Mouse (Mus musculus) neural tube, embryonic 11.5 days (tissue): ENCODE results near the gene Nek3. TPM values are rescaled to one million over a fixed set of nuclear protein-coding genes. Genes with fewer than 3 reads are reported as not detected.

Source experiments
- ATAC-seq: fragments of 200-750 bp; cut with Nextera tagmentation; 2 replicates; pipeline ENCODE4 v1.8.0; 2017; ENCODE audit warnings: moderate number of reproducible peaks, mild to moderate bottlenecking, moderate TSS enrichment, moderate library complexity; ENCODE audit not compliant: insufficient read depth, low FRiP score, low TSS enrichment
- DNase-seq: peaks from one replicate; pipeline ENCODE4 v3.0.0-alpha.2; 2015; ENCODE audit warnings: low spot score
- H3K27ac ChIP-seq: fragments of 300-500 bp; sonication (generic); 2 replicates; pipeline ENCODE4 v1.5.1; 2014; ENCODE audit warnings: low read depth, mild to moderate bottlenecking, low read length
- H3K27me3 ChIP-seq: fragments of 300-500 bp; sonication (generic); 2 replicates; pipeline ENCODE4 v1.6.1; 2014; ENCODE audit warnings: mild to moderate bottlenecking, low read length, mixed read lengths; ENCODE audit not compliant: control insufficient read depth, insufficient read depth
- H3K36me3 ChIP-seq: fragments of 300-500 bp; sonication (generic); 2 replicates; pipeline ENCODE4 v1.6.1; 2014; ENCODE audit warnings: mild to moderate bottlenecking, low read length, moderate library complexity, mixed read lengths; ENCODE audit not compliant: control insufficient read depth, insufficient read depth
- H3K4me1 ChIP-seq: fragments of 300-500 bp; sonication (generic); 2 replicates; pipeline ENCODE4 v1.6.1; 2014; ENCODE audit warnings: low read length, mixed read lengths; ENCODE audit not compliant: control insufficient read depth, insufficient read depth
- H3K4me2 ChIP-seq: fragments of 300-500 bp; sonication (generic); 2 replicates; pipeline ENCODE4 v1.6.1; 2014; ENCODE audit warnings: low read depth, mild to moderate bottlenecking, moderate library complexity
- H3K4me3 ChIP-seq: fragments of 300-500 bp; sonication (generic); 2 replicates; pipeline ENCODE4 v1.5.1; 2014; ENCODE audit warnings: low read depth, low read length
- H3K9ac ChIP-seq: fragments of 300-500 bp; sonication (generic); 2 replicates; pipeline ENCODE4 v1.6.1; 2014; ENCODE audit warnings: mild to moderate bottlenecking, low read length
- H3K9me3 ChIP-seq: fragments of 300-500 bp; sonication (generic); 2 replicates; pipeline ENCODE4 v1.6.1; 2016; ENCODE audit warnings: low read length; ENCODE audit not compliant: control insufficient read depth
- WGBS: fragments of 180-500 bp; shearing (Covaris S2); extraction: QIAGEN DNeasy Blood & Tissue Kit; methylation state at CpG from one replicate; pipeline ENCODE4 v1.1.7; 2014; 5-methylcytosine and 5-hydroxymethylcytosine counted together
- polyA plus RNA-seq: library from polyadenylated mRNA; unstranded; fragments of >200 nt; fragmentation: Nextera tagmentation; extraction: Ambion mirVana; gene quantifications from 2 replicates; pipeline ENCODE4 v1.2.1, GENCODE M21; 2014

Gene Nek3
- polyA plus RNA-seq, 1 experiment from 2014 or later, result 7.4 TPM

DNA sequence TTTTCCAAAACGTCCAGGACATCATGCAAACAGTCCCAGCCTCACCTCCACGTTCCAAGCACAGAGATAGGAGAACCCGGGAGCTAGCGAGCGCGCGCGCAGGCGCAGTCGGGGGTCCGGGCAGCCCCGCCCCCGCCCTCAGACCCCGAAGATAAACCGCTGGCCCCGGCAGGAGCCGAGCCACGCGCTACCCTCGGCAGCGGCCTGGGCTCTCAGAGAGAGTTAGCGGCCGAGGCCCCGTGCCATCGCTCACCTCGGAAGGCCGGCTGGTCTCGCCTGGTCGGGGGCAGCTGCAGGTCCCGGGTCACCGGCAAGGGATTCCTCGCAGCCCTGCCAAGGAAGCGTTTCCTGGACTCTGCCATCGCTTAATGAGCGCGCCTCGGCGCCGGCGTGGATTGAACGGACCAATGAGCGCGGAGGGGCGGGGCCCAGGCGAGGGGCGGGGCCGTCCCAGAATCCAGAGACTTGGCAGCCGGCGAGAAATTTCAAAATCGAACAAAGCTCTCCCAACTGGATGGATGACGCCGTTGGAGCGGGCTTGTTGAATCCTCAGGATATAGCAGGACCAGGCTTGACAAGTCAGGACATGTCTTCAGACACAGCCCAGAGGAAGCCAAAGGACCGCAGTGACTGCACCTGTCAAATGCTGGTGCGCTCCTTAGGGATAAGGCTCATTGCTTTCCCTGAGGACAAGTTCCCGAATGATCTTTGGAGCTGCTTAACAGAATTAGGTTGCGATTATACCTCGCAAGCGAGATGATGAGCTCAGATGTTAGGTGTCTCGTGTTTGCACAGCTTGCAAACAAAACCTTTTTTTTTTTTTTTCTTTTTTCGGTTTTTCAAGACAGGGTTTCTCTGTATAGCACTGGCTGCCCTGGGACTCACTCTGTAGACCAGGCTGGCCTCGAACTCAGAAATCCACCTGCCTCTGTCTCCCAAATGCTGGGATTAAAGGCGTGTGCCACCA is 19.5 kb upstream of the Nek3 start, which contains the start of gene Ckap2:
TSS of gene Ckap2 (minus strand) at position 389 of the 967 bp plus-strand sequence.
- Histone ChIP-seq H3K27me3 (no peaks in the 10 kb centered on the region), H3K4me1 (0 out of 2 replicates have a peak, but pooled peaks cover 2% of the 10 kb centered on the region), H3K36me3 (no peaks in the 10 kb centered on the region), H3K4me3 (peak within 1 kb of the TSS; percentile 76), H3K9me3 (no peaks in the 10 kb centered on the region), H3K27ac (peak within 1 kb of the TSS; percentile 74), H3K4me2 (peak within 1 kb of the TSS; percentile 64), H3K9ac (peak within 1 kb of the TSS; percentile 70)
- ATAC-seq (peak; percentile 96), DNase-seq (peak; percentile 95)
- WGBS, result 3% methylated on average over 63 of the region's 63 CpGs

DNA sequence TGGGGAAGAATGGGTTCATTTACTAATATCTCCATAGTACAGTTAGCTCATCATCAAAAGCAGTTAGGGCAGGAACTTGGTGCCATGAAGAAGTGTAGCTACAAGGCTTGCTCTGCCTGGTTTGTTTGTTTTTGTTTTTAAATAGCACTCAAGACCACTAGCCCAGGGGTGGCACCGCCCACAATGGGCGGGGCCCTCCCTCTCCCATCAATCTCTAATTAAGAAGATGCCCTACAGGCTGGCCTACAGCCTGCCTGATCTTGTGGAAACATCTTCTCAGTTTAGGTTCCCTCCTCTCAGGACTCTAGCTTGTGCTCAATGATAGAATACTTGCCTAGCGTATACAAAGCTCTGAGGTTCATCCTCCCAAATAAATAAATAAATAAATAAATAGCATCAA is 18.6 kb upstream of the Nek3 start:
- no peaks in the 10 kb centered on the region for H3K36me3 ChIP-seq
- H3K27ac ChIP-seq, result no peak overlapping the region
- no peaks in the 10 kb centered on the region for H3K9me3 ChIP-seq
- H3K4me3 ChIP-seq, result peak overlapping the region; percentile 76
- 0 out of 2 replicates have a peak, but pooled peaks cover 2% of the 10 kb centered on the region for H3K4me1 ChIP-seq
- ATAC-seq (peak; percentile 48), DNase-seq (peak; percentile 63)
- peak overlapping the region; percentile 64 for H3K4me2 ChIP-seq
- H3K9ac ChIP-seq, result peak overlapping the region; percentile 70
- WGBS, result under 1% methylated on average over 3 of the region's 3 CpGs
- H3K27me3 ChIP-seq, result no peaks in the 10 kb centered on the region

DNA sequence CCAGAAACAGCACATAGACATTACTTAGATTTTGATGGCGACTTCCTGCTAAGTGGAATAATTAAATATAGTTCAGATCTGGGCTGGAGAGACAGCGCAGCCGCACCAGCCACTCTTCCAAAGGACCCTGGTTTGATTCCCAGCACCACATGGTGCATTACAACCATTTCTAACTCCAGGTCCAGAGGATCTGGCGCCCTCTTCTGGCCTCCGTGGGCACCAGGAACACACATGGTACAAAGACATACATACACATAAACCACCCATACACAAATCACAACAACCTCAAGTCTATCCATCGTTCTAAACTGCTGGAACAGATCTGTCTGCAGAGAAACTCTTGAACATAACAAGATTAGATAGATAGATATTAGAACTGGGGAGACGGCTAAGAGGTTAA is 9.7 kb upstream of the Nek3 start:
- H3K9ac ChIP-seq, result no peak overlapping the region
- ATAC-seq (no peak), DNase-seq (no peak)
- H3K36me3 ChIP-seq, result peaks cover 13% of the 10 kb centered on the region
- no peaks in the 10 kb centered on the region for H3K4me1 ChIP-seq
- no peak overlapping the region for H3K27ac ChIP-seq
- 0 out of 2 replicates have a peak, but pooled peaks cover 5% of the 10 kb centered on the region for H3K9me3 ChIP-seq
- 94% methylated on average over 7 of the region's 7 CpGs for WGBS
- no peak overlapping the region for H3K4me2 ChIP-seq
- no peaks in the 10 kb centered on the region for H3K27me3 ChIP-seq
- no peak overlapping the region for H3K4me3 ChIP-seq

DNA sequence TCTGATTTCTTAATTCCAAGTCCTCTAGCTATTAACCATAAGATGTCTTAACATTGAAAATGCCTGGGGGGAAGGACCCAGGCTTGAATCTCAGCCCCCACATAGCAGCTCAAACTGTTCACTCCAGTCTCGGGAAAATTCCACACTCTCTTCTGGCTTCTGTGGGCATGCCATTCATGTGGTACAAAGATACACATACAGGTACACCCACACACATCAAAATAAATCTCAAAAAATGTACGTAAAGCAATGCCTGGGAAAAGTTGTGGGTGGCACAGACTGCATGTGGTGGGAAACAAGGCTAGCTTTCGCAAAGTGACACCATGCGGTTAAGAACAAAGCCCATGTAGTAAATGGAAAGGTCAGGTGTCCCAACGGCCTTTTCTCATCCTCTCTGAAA is 2.9 kb upstream of the Nek3 start:
- Histone ChIP-seq H3K4me3 (no peak overlapping the region), H3K9ac (no peak overlapping the region), H3K36me3 (peaks cover 2% of the 10 kb centered on the region; the same call in 1 of the 2 replicates), H3K27ac (no peak overlapping the region), H3K4me1 (no peaks in the 10 kb centered on the region), H3K27me3 (no peaks in the 10 kb centered on the region), H3K4me2 (no peak overlapping the region), H3K9me3 (no peaks in the 10 kb centered on the region)
- 91% methylated on average over 5 of the region's 5 CpGs for WGBS
- DNase-seq (no peak), ATAC-seq (no peak)

DNA sequence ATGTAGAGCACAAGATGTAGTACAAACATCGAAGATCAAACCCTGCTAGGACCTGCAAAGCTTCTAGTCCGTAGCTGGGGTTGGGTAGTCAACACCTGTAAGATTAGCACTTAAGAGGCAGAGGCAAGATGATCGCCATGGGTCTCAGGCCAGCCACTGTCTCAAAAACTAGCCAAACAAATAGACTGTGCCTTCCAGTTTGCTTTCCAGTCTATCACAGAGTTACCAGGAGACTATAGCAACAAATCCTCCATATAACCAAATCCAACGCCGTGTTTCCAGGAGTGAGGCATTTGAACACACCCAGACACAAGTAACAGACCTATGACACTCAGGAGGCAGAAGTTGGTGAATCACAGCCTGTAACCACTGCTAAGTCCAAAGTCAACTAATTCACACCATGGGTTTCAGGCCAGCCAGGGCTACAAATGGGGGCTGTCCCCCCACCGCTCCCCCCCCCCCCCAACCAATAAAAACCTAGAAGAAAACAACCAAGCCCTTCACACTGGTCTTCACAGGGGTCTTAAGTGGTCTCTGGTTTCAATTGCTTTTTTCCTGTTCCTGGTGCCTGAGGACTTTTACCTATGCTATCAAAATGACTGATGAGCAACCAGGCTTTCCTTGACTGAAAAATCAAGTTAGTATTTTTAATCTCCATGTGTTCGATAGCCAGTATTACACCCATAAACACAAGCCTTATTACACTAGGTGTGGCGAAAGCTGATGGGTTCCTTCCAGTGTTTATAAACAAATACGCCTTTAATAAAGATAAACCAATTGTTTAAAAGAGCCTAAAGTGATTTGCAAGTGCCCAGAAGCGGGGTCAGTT is 770 bp downstream of the Nek3 start:
- H3K27me3 ChIP-seq, result no peaks in the 10 kb centered on the region
- peak overlapping the region; percentile 66 for H3K9ac ChIP-seq
- H3K36me3 ChIP-seq, result peaks cover 2% of the 10 kb centered on the region; the same call in 1 of the 2 replicates
- no peaks in the 10 kb centered on the region for H3K4me1 ChIP-seq
- peak overlapping the region; percentile 52 for H3K4me3 ChIP-seq
- 50% methylated on average over 10 of the region's 10 CpGs for WGBS
- H3K9me3 ChIP-seq, result no peaks in the 10 kb centered on the region
- no peak for DNase-seq
- H3K4me2 ChIP-seq, result peak overlapping the region; percentile 33
- ATAC-seq, result peak; percentile 39
- no peak overlapping the region for H3K27ac ChIP-seq

DNA sequence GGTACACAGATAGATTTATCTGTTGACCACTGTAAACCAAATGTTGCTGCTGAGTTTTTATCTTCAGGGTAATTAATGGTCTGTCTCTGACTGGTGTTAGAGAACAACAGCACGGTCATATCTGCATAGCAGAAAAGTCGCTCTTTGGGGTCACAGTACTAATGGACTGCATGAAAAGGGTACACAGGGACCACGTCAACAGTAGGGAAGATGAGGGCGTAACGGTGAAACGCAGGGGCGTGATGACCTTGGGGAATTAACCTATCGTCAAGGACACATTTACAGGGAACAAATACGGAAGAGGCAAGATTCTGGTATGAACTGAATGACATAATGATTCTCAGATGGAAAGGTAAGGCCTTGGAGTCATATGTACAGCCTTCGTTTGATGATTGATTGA is 1.8 kb downstream of the Nek3 start:
- Histone ChIP-seq H3K9ac (no peak overlapping the region), H3K4me2 (no peak overlapping the region), H3K4me1 (no peaks in the 10 kb centered on the region), H3K9me3 (no peaks in the 10 kb centered on the region), H3K36me3 (peaks cover 2% of the 10 kb centered on the region; the same call in 1 of the 2 replicates), H3K4me3 (no peak overlapping the region), H3K27ac (no peak overlapping the region), H3K27me3 (no peaks in the 10 kb centered on the region)
- 93% methylated on average over 10 of the region's 10 CpGs for WGBS
- DNase-seq, result no peak
- ATAC-seq, result no peak

DNA sequence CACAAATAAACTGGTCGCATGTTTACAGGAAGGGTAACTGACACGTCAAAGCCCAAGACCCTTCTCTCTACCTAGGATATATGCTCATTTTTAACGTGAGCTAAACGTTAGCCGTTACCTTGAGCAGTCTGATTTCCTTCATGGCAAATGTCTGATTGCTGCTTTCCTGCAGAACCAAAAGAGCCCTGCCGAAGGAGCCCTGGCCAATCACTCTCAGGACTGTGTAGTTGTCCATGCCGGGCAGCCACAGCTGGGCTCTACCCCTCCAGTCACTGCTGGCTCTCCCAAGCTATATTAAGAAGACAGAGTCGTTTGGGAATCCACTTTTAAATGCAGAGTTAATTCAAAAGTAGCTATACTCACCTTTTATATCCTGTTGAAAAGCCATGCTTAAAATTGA is 4.0 kb downstream of the Nek3 start:
- 82% methylated on average over 8 of the region's 8 CpGs for WGBS
- no peak overlapping the region for H3K4me2 ChIP-seq
- H3K27ac ChIP-seq, result no peak overlapping the region
- no peak overlapping the region for H3K4me3 ChIP-seq
- ATAC-seq, result no peak
- no peaks in the 10 kb centered on the region for H3K27me3 ChIP-seq
- no peaks in the 10 kb centered on the region for H3K36me3 ChIP-seq
- DNase-seq, result no peak
- no peak overlapping the region for H3K9ac ChIP-seq
- H3K9me3 ChIP-seq, result no peaks in the 10 kb centered on the region
- H3K4me1 ChIP-seq, result no peaks in the 10 kb centered on the region

DNA sequence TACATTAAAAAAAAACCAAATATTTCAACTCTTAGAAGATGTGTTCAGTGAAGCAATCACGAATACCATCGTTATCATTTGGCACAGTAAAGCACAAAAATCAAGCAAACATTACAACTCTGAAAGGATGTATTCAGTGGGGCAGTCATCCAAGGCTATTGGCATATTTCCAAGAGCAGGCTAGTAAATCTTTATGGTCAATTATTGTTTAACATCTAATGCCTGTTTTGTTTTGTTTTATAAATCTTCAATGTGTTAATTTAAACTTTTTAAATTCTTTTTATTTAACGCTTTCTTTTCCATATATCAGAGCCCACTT is 15.9 kb downstream of the Nek3 start:
- ATAC-seq (no peak), DNase-seq (no peak)
- Histone ChIP-seq H3K4me3 (no peak overlapping the region), H3K9ac (no peak overlapping the region), H3K4me2 (no peak overlapping the region), H3K9me3 (no peaks in the 10 kb centered on the region), H3K36me3 (no peaks in the 10 kb centered on the region), H3K4me1 (no peaks in the 10 kb centered on the region), H3K27ac (no peak overlapping the region), H3K27me3 (no peaks in the 10 kb centered on the region)
- 94% methylated on average over 3 of the region's 3 CpGs for WGBS
